Mouse (Mus musculus) kidney, postnatal 4 days (tissue): ENCODE results near the gene Acnat1.
A peak's percentile ranks its signal among the peaks of the same experiment; 100 is the strongest.
"Not testable (repeated sequence)": the region's sequence is repeated elsewhere in the genome, so short reads cannot be mapped to it uniquely, and the experiment has no call there.

ENCODE experiments used
- DNase-seq, 2 experiments: peaks; one replicate each; pipeline ENCODE4 v3.0.0; 2021; ENCODE audit warnings: mixed read lengths in 2 of 2

The Acnat1 gene

DNA sequence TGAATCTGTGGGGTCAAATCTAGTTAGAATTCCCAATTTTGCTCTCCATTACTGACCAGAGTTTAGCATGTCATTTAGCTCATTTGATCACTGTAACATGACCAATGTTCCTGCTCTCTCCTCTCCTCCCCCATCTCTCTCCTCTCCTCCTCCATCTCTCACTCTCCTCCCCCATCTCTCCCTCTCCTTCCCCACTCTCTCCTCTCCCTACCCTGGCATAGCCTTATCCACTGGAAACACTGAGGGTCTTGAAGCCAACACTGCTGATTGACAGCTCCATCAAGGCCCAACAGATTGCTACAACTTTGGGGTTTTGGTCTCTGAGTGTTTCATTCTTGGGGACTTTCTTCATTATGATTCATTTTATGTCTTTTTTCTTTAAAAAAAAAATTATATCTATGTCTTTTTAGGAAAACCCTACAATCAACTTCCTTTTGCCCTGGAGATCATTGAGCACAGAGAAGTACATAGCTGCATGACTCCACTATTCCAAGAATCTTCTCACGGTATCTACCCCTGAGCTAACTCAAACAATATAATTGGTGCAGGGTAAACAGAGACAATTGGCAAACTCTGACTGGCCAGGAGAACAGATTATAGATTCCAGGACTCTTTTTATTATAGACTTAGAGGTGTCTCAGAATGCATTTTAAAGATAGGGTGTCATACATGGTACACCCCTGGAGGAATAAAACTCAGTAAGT lies 21.7 kb downstream of the Acnat1 start:
- no peak for DNase-seq

DNA sequence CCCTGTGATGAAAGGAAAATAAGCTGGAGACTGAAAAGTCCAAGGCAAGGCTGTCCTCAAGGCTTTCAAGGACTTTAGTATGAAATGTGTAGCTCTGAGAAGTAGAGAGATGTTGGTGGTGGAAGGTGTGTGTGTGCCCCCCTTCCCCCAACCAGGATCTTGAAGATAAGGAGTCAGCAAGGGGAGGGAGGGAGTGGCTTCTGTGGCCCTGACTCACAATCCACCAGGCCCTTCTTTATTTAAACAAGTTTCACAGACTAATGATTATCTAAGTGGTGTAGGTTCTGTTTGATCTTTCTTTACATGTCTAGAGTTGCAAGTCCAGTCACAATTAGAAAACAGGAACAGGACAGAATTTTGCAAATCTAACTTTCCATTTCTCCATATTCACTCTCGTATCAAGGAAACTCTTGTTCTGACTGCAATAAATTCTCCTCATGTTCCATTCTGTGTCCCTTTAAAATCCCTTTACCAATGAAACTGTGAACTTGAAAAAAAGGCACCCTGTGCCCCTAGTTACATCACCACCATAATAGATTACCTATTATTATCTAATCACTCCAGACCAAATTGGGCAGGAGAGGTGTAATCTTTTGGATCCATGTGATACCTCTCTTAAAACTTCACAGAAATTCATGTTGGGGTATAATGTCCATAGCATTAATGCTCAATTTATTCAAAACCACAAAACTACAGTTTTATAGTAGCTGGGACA lies 22.4 kb downstream of the Acnat1 start:
- DNase-seq, result peak in 1 of 2 experiments; percentile 5

DNA sequence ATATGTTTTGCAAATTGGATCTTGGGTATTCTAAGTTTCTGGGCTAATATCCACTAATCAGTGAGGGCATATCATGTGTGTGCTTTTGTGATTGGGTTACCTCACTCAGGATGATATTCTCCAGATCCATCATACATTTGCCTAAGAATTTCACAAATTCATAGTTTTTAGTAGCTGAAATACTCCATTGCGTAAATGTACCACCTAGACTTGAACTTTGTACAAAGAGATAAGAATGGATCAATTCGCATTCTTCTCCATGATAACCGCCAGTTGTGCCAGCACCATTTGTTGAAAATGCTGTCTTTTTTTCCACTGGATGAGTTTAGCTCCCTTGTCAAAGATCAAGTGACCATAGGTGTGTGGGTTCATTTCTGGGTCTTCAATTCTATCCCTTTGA lies 36.7 kb downstream of the Acnat1 start:
- DNase-seq, result not testable (repeated sequence)

DNA sequence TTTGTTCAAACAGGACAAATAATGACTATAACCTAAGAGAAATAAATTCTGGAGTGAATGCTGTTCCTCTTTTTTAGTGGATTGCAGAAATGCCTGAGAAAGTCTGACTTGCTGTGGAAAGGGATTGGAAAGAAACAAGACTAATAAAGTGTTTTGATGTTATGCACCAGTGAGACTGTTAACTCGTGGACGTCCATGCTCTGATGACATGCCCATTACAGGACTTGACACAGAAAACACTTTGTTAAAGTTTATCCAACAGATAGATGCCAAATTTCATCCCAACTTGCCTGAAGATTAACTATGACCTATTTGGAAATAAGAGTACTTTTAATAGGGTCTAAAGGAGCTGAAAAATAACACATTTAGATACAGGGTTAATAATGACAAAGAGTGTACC lies 63.6 kb downstream of the Acnat1 start:
- DNase-seq, result not testable (repeated sequence)

DNA sequence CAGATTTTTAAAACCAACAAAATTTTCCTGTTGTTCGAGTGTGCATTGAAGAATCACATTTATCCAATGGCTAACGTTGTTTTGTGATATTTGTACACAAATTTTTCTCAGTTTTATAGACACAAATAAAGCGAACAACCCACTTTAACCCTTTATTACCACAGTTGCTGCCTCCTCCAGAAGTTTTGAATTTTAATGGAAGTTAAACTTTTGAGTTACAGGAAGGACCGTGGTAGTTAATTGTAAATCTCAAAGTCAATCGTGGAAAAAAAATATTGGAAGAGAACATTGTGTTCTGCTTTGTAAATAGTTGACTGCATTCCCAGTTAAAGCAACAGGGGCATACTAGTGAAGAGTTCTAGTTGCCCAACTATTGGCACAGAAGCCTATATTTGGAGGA lies 65.8 kb downstream of the Acnat1 start, which contains the start of gene Acnat2:
Acnat2 (minus strand) TSS at position 195 of the 400 bp plus-strand sequence.
- not testable (repeated sequence) for DNase-seq
